Mouse (Mus musculus) stomach, embryonic 16.5 days (tissue): ENCODE measurements around the gene Rnf181. TPM values are rescaled to one million over a fixed set of nuclear protein-coding genes. Genes with fewer than 3 reads are reported as not detected.

ENCODE experiments used
- ATAC-seq: fragments of 200-750 bp; cut with Nextera tagmentation; 2 replicates; pipeline ENCODE4 v1.8.0; 2017; ENCODE audit warnings: moderate number of reproducible peaks, moderate TSS enrichment; ENCODE audit not compliant: insufficient read depth, low FRiP score
- H3K27ac ChIP-seq: fragments of 300-500 bp; sonication (generic); 2 replicates; pipeline ENCODE4 v1.5.1; 2014; ENCODE audit warnings: low read length
- H3K27me3 ChIP-seq: fragments of 300-500 bp; sonication (generic); 2 replicates; pipeline ENCODE4 v1.6.1; 2014; ENCODE audit warnings: low read length, control low read depth, mixed read lengths; ENCODE audit not compliant: control insufficient read depth, insufficient read depth
- H3K36me3 ChIP-seq: fragments of 300-500 bp; sonication (generic); 2 replicates; pipeline ENCODE4 v1.6.1; 2014; ENCODE audit warnings: low read length; ENCODE audit not compliant: control insufficient read depth, insufficient read depth
- H3K4me1 ChIP-seq: fragments of 300-500 bp; sonication (generic); 2 replicates; pipeline ENCODE4 v1.6.1; 2014; ENCODE audit warnings: low read length, control low read depth, mixed read lengths; ENCODE audit not compliant: control insufficient read depth, insufficient read depth
- H3K4me2 ChIP-seq: fragments of 300-500 bp; sonication (generic); 2 replicates; pipeline ENCODE4 v1.6.1; 2014; ENCODE audit warnings: low read depth, low read length, mixed read lengths
- H3K4me3 ChIP-seq: fragments of 300-500 bp; sonication (generic); replicated peaks from 2 replicates; pipeline ENCODE4 v1.5.1; 2014; ENCODE audit warnings: mild to moderate bottlenecking, low read length
- H3K9ac ChIP-seq: fragments of 300-500 bp; sonication (generic); 2 replicates; pipeline ENCODE4 v1.6.1; 2014; ENCODE audit warnings: low read length
- H3K9me3 ChIP-seq: fragments of 300-500 bp; sonication (generic); replicated peaks from 2 replicates; pipeline ENCODE4 v1.6.1; 2016; ENCODE audit warnings: low read length, control low read depth; ENCODE audit not compliant: control insufficient read depth
- WGBS: fragments of 180-500 bp; shearing (Covaris S2); extraction: QIAGEN DNeasy Blood & Tissue Kit; methylation state at CpG from one replicate; pipeline ENCODE4 v1.1.7; 2014; 5-methylcytosine and 5-hydroxymethylcytosine counted together
- polyA plus RNA-seq: library from polyadenylated mRNA; unstranded; fragments of >200 nt; fragmentation: Nextera tagmentation; extraction: Ambion mirVana; gene quantifications from 2 replicates; pipeline ENCODE4 v1.2.1, GENCODE M21; 2015

The Rnf181 gene
- polyA plus RNA-seq, 1 experiment from 2014 or later: 139 TPM

- H3K36me3 ChIP-seq: peaks cover 9% of the 10 kb centered on the region; the same call in 1 of the 2 replicates
- no peaks in the 10 kb centered on the region for H3K9me3 ChIP-seq
- H3K4me2 ChIP-seq: peak overlapping the region; percentile 85
- no peaks in the 10 kb centered on the region for H3K27me3 ChIP-seq
- 62% methylated on average over 10 of the region's 10 CpGs for WGBS
- H3K4me1 ChIP-seq: peaks cover 35% of the 10 kb centered on the region
- H3K4me3 ChIP-seq: peak overlapping the region; percentile 6
- peak overlapping the region; percentile 93 for H3K9ac ChIP-seq
- no peak overlapping the region for H3K27ac ChIP-seq
- no peak for ATAC-seq
These were observed 21.5 kb upstream of the Rnf181 start for GRCm38 (mm10) chr6:72388266-72388665.

- peaks cover 35% of the 10 kb centered on the region for H3K4me1 ChIP-seq
- no peaks in the 10 kb centered on the region for H3K27me3 ChIP-seq
- ATAC-seq: no peak
- WGBS: 82% methylated on average over 3 of the region's 3 CpGs
- no peak overlapping the region for H3K4me2 ChIP-seq
- no peak overlapping the region for H3K4me3 ChIP-seq
- no peaks in the 10 kb centered on the region for H3K9me3 ChIP-seq
- H3K36me3 ChIP-seq: peaks cover 9% of the 10 kb centered on the region; the same call in 1 of the 2 replicates
- H3K9ac ChIP-seq: no peak overlapping the region; the same call in 1 of the 2 replicates
- H3K27ac ChIP-seq: no peak overlapping the region
These were observed 21.1 kb upstream of the Rnf181 start for GRCm38 (mm10) chr6:72387816-72388215.

DNA sequence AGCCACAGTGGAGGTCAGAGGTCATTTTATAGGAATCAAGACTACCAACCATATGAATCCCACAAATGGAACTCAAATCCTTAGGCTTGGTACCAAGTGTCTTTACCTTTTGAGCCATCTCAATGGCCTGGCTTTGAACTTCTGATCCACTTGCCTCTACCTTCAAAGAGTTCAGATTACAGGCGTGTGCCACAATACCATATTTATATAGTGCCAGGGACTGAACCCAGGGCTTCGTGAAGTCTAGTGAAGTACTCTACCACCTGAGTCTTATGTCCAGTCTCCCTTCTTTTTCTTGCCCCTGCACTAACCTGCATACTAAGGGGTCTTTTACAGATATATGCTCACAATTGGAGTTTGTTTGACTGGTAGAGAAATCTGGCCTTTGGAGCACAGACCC, 19.8 kb upstream of the Rnf181 start:
- ATAC-seq: no peak
- Histone ChIP-seq H3K4me2 (no peak overlapping the region), H3K27me3 (no peaks in the 10 kb centered on the region), H3K27ac (no peak overlapping the region), H3K36me3 (peaks cover 9% of the 10 kb centered on the region; the same call in 1 of the 2 replicates), H3K4me3 (no peak overlapping the region), H3K4me1 (peaks cover 35% of the 10 kb centered on the region), H3K9me3 (no peaks in the 10 kb centered on the region), H3K9ac (no peak overlapping the region)
- WGBS: 89% methylated on average over 2 of the region's 2 CpGs

GRCm38 (mm10) chr6:72385258-72385657, 18.5 kb upstream of the Rnf181 start:
- Histone ChIP-seq H3K4me1 (peaks cover 24% of the 10 kb centered on the region), H3K4me2 (no peak overlapping the region), H3K9me3 (no peaks in the 10 kb centered on the region), H3K27me3 (no peaks in the 10 kb centered on the region), H3K36me3 (peaks cover 9% of the 10 kb centered on the region; the same call in 1 of the 2 replicates), H3K27ac (no peak overlapping the region), H3K4me3 (no peak overlapping the region), H3K9ac (no peak overlapping the region)
- no peak for ATAC-seq
- 71% methylated on average over 4 of the region's 4 CpGs for WGBS

GRCm38 (mm10) chr6:72383952-72384351, 17.2 kb upstream of the Rnf181 start:
- H3K27me3 ChIP-seq: no peaks in the 10 kb centered on the region
- H3K9me3 ChIP-seq: no peaks in the 10 kb centered on the region
- ATAC-seq: no peak
- peaks cover 9% of the 10 kb centered on the region; the same call in 1 of the 2 replicates for H3K36me3 ChIP-seq
- H3K9ac ChIP-seq: no peak overlapping the region
- H3K4me2 ChIP-seq: no peak overlapping the region
- no peak overlapping the region for H3K4me3 ChIP-seq
- H3K27ac ChIP-seq: no peak overlapping the region
- H3K4me1 ChIP-seq: peaks cover 14% of the 10 kb centered on the region
- 88% methylated on average over 7 of the region's 7 CpGs for WGBS

- Histone ChIP-seq H3K4me1 (peaks cover 8% of the 10 kb centered on the region), H3K27ac (no peak overlapping the region), H3K36me3 (peaks cover 9% of the 10 kb centered on the region; the same call in 1 of the 2 replicates), H3K27me3 (no peaks in the 10 kb centered on the region), H3K4me3 (no peak overlapping the region), H3K9ac (no peak overlapping the region), H3K4me2 (no peak overlapping the region), H3K9me3 (no peaks in the 10 kb centered on the region)
- WGBS: 83% methylated on average over 6 of the region's 6 CpGs
- ATAC-seq: no peak
These were observed 16.5 kb upstream of the Rnf181 start for GRCm38 (mm10) chr6:72383142-72383820.

DNA sequence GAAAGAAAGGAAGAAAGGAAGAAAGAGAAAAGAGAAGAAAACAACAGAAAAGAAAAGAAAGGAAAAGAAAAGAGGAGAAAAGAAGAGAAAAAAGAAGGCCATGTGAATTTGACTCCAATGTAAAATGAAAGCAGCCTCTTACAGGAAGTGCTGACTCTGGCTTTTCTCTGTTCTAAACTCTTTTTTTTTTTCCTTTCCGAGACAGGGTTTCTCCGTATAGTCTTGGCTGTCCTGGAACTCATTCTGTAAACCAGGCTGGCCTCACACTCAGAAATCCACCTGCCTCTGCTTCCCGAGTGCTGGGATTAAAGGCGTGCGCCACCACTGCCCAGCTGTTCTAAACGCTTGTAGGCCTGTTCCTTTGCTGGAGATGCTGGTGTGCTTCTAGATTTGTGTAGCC, 15.7 kb upstream of the Rnf181 start:
- no peaks in the 10 kb centered on the region for H3K9me3 ChIP-seq
- WGBS: 71% methylated on average over 6 of the region's 6 CpGs
- no peaks in the 10 kb centered on the region for H3K27me3 ChIP-seq
- peaks cover 9% of the 10 kb centered on the region; the same call in 1 of the 2 replicates for H3K36me3 ChIP-seq
- no peak overlapping the region for H3K4me2 ChIP-seq
- no peak overlapping the region for H3K4me3 ChIP-seq
- no peak overlapping the region for H3K27ac ChIP-seq
- no peak overlapping the region for H3K9ac ChIP-seq
- H3K4me1 ChIP-seq: no peaks in the 10 kb centered on the region
- no peak for ATAC-seq

DNA sequence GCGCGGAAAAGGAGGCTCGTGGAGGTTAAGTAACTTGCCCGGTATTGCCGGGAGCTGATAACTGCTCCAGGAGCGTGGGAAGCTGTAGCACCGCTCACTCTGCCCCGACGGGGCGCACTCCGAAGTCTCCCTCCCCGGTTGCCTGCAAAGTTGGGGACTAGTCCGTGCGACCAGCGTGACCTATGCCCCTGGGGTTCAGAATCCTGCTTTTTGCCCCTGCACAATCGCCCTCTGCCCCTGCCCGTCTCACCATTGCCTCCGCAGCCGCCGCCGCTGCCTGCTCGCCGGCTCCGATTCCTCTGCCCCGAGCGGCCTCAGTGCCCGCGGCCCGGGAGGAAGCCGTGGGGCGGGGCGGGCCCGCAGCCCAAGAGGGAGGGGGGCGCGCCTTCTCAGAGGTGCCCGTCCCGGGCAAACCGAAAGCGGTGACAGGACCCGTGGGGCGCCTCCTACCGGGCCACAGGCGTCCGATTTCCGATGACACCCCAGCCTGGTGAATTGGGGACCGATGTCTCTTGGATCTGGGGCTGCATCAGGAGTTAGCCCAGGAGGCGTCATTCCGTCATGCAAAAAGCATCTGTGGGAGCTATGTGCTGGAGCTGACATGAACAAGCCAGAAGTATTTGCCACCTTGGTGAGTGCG, 13.5 kb upstream of the Rnf181 start, which contains the start of gene Vamp5:
TSS of gene Vamp5 (minus strand) at position 338 of the 640 bp plus-strand sequence.
- H3K9ac ChIP-seq: peak within 1 kb of the TSS; percentile 81
- ATAC-seq: peak; percentile 89
- H3K4me2 ChIP-seq: peak within 1 kb of the TSS; percentile 65
- peak within 1 kb of the TSS; percentile 56 for H3K27ac ChIP-seq
- peaks cover 4% of the 10 kb centered on the region; the same call in 1 of the 2 replicates for H3K36me3 ChIP-seq
- peak within 1 kb of the TSS; percentile 62 for H3K4me3 ChIP-seq
- H3K9me3 ChIP-seq: no peaks in the 10 kb centered on the region
- no peaks in the 10 kb centered on the region for H3K4me1 ChIP-seq
- WGBS: 2% methylated on average over 49 of the region's 49 CpGs
- H3K27me3 ChIP-seq: no peaks in the 10 kb centered on the region
